Mouse (Mus musculus): ENCODE results near the gene Ptprn2.

GRCm38 (mm10) chr12:117210467-117210866 lies 724.9 kb downstream of the Ptprn2 start:
- TF ChIP-seq CTCF (IDR thresholded peaks at IDR 0.05; ENCODE audit: low read depth, low read length) (no peak), TAL1 (conservative IDR thresholded peaks at IDR 0.05; ENCODE audit: low read depth, low read length) (no peak)
